ENCODE assay signal across 8 mouse cellular contexts in genomic region chr9:114815315-114815714, GRCm38 (mm10). TPM values are rescaled to one million over a fixed set of nuclear protein-coding genes. Genes with fewer than 3 reads are reported as not detected.
DNase-seq lines count a peak whose midpoint lies in the region; ATAC-seq and TF ChIP-seq lines count a peak whose summit lies in the region.

No protein-coding gene starts in this region.

- no peaks in the 10 kb centered on the region for H3K36me3 ChIP-seq in liver, embryonic 14.5 days (replicated peaks; ENCODE audit: control insufficient read depth, insufficient read depth, low read depth)
- H3K36me3 ChIP-seq in small intestine, adult 2 months (ENCODE audit: control insufficient read depth, insufficient read depth, low read length): no peaks in the 10 kb centered on the region

- intact Hi-C loops in gastrocnemius, postnatal 36 days (cut with DNase I): loop anchor here (2.0 kb wide), 1 partner anchor 17 kb away; no protein-coding TSS in a partner anchor

- H3K4me3 ChIP-seq in liver, embryonic 14.5 days (ENCODE audit: insufficient read depth in 1 of 2, low read depth in 2 of 2, low read length in 2 of 2): no peak overlapping the region
- H3K4me3 ChIP-seq in small intestine, adult 2 months (ENCODE audit: low read depth, low read length): no peak overlapping the region

- DNase-seq in gastrocnemius, adult 18-20 months (ENCODE audit: low spot score): peak; percentile 35
- DNase-seq in gastrocnemius, postnatal 36 days: no peak
- peak; percentile 79 for DNase-seq in 416B (ENCODE audit: low read depth)
- DNase-seq in liver, embryonic 14.5 days (ENCODE audit: low read depth in 3 of 3, low spot score in 3 of 3): peak in 2 of 3 experiments; percentile 13 to 26
- no peak for DNase-seq in layer of hippocampus, postnatal 36 days

- no peaks in the 10 kb centered on the region for H3K9me3 ChIP-seq in liver, embryonic 14.5 days (ENCODE audit: control insufficient read depth, low read length)

- no peak for TF ChIP-seq POLR2A in small intestine, adult 2 months (IDR thresholded peaks at IDR 0.05; ENCODE audit: low read depth, low read length)

- peak; percentile 68 for ATAC-seq in activated CD4-positive, CD25-positive, alpha-beta regulatory T cell, adult 4 months
- ATAC-seq in erythroid progenitor cell, adult 5-6 weeks (replicated peaks; ENCODE audit: low FRiP score, poor library complexity, severe bottlenecking): peak; percentile 68; the same call in 1 of the 2 replicates
- peak; percentile 47 for ATAC-seq in liver, embryonic 14.5 days (ENCODE audit: insufficient read depth)

- H3K27me3 ChIP-seq in liver, embryonic 14.5 days (ENCODE audit: control insufficient read depth, insufficient read depth, low read length): no peaks in the 10 kb centered on the region
- H3K27me3 ChIP-seq in small intestine, adult 2 months (ENCODE audit: control insufficient read depth, insufficient read depth, low read length): no peaks in the 10 kb centered on the region; the same call in 1 of the 2 replicates

- TF ChIP-seq EP300 in liver, embryonic 14.5 days (IDR thresholded peaks at IDR 0.05; ENCODE audit: low read depth): no peak

- H3K9ac ChIP-seq in liver, embryonic 14.5 days (replicated peaks): no peak overlapping the region

- no peak overlapping the region for H3K27ac ChIP-seq in liver, embryonic 14.5 days
- no peak overlapping the region for H3K27ac ChIP-seq in small intestine, adult 2 months (ENCODE audit: insufficient read depth, low read depth, low read length)

- H3K4me2 ChIP-seq in liver, embryonic 14.5 days (ENCODE audit: low read depth): no peak overlapping the region

- H3K4me1 ChIP-seq in liver, embryonic 14.5 days (replicated peaks; ENCODE audit: control insufficient read depth in 2 of 2, insufficient read depth in 2 of 2, low read length in 1 of 2): peaks cover 0 to 17% of the 10 kb centered on the region in 2 experiments; a peak in 2 of 4 replicates
- H3K4me1 ChIP-seq in small intestine, adult 2 months (ENCODE audit: control insufficient read depth, insufficient read depth, insufficient read length, low read length): no peaks in the 10 kb centered on the region; the same call in 1 of the 2 replicates

- WGBS in liver, embryonic 14.5 days (ENCODE audit: insufficient replicate concordance): 37% methylated on average over 4 of the region's 4 CpGs
- WGBS in small intestine, adult 2 months: 38% methylated on average over 4 of the region's 4 CpGs

- peak; percentile 85 for TF ChIP-seq CTCF in liver, embryonic 14.5 days (IDR thresholded peaks at IDR 0.05; ENCODE audit: low read depth)
- TF ChIP-seq CTCF in small intestine, adult 2 months (IDR thresholded peaks at IDR 0.05; ENCODE audit: extremely low read depth, insufficient read length, insufficient replicate concordance, low read depth, low read length): peak; percentile 45; the same call in 1 of the 2 replicates

RNA-seq across cellular contexts. Expression of gene Cmtm8, which starts 28.6 kb away (rescaled TPM):
- 1 to 10 TPM; 2.0 to 2.3 TPM for total RNA-seq in gastrocnemius, adult 18-20 months (2021)
- 1 to 10 TPM; 2.4 to 3.0 TPM for total RNA-seq in gastrocnemius, postnatal 36 days (2021)
- polyA plus RNA-seq in activated CD4-positive, CD25-positive, alpha-beta regulatory T cell, adult 4 months (2017; shearing (Covaris generic)): not detected
- total RNA-seq in erythroid progenitor cell, adult 5-6 weeks (2015; ENCODE audit: low replicate concordance): 5.4 TPM in 1 of 2 replicates, not detected in the other
- not detected in 2 replicates for total RNA-seq in erythroid progenitor cell, adult 5-6 weeks (2017; ENCODE audit: low replicate concordance)
- 16.2 and 21.9 TPM in 2 replicates for polyA plus RNA-seq in liver, embryonic 14.5 days (2012; rRNA removed)
- 24.2 and 26.2 TPM in 2 replicates for polyA plus RNA-seq in liver, embryonic 14.5 days (2014; fragmentation: Nextera tagmentation; extraction: Ambion mirVana)
- 2.9 and 25.7 TPM in 2 replicates for polyA plus RNA-seq in small intestine, adult 2 months (2012; rRNA removed)
- total RNA-seq in layer of hippocampus, postnatal 36 days (2021): 1 to 10 TPM; 2.4 to 2.7 TPM

RNA-seq across cellular contexts. Expression of gene Cmtm7, which starts 33.7 kb away (rescaled TPM):
- 1 to 10 TPM; 3.7 to 7.0 TPM for total RNA-seq in gastrocnemius, adult 18-20 months (2021)
- total RNA-seq in gastrocnemius, postnatal 36 days (2021): 1 to 10 TPM; 4.8 to 5.3 TPM
- polyA plus RNA-seq in activated CD4-positive, CD25-positive, alpha-beta regulatory T cell, adult 4 months (2017; shearing (Covaris generic)): 100 to 1,000 TPM in 1 of 2 experiments, 10 to 100 TPM in 1; 90.6 to 114 TPM
- 64.1 and 71.7 TPM in 2 replicates for total RNA-seq in erythroid progenitor cell, adult 5-6 weeks (2015; ENCODE audit: low replicate concordance)
- 46.0 and 46.4 TPM in 2 replicates for total RNA-seq in erythroid progenitor cell, adult 5-6 weeks (2017; ENCODE audit: low replicate concordance)
- 36.7 and 52.9 TPM in 2 replicates for polyA plus RNA-seq in liver, embryonic 14.5 days (2012; rRNA removed)
- polyA plus RNA-seq in liver, embryonic 14.5 days (2014; fragmentation: Nextera tagmentation; extraction: Ambion mirVana): 43.5 and 49.5 TPM in 2 replicates
- 70.4 and 97.3 TPM in 2 replicates for polyA plus RNA-seq in small intestine, adult 2 months (2012; rRNA removed)
- total RNA-seq in layer of hippocampus, postnatal 36 days (2021): 1 to 10 TPM; 3.5 to 4.5 TPM

Comparison
In these comparisons a context has a peak if more than half of its experiments do, and no peak if none do; other contexts are left out.
1. DNase-seq: peak in gastrocnemius, adult 18-20 months (single experiment), 416B (single experiment) and liver, embryonic 14.5 days (2 of 3); none in gastrocnemius, postnatal 36 days (0 of 2) and layer of hippocampus, postnatal 36 days (0 of 2).
2. RNA of gene Cmtm7, which starts 33.7 kb away (total RNA-seq): 46.0 to 71.7 TPM in erythroid progenitor cell, adult 5-6 weeks; 3.7 to 7.0 TPM in gastrocnemius, adult 18-20 months, 4.8 to 5.3 TPM in gastrocnemius, postnatal 36 days and 3.5 to 4.5 TPM in layer of hippocampus, postnatal 36 days; every median in the first group is over 4 times any median in the second.
3. Peak in every context shown above with its lines, with median percentiles within 50 percentile points of each other: ATAC-seq.